Mouse (Mus musculus): Measurements from ENCODE around the gene Csf1.

Gene Csf1

GRCm38 (mm10) chr3:107783315-107783714 is 23.0 kb upstream of the Csf1 start:
- in situ Hi-C loops (cut with MboI; ENCODE audit: low sequenced_read_pairs): no loop called here

GRCm38 (mm10) chr3:107781304-107781703 is 21.0 kb upstream of the Csf1 start:
- in situ Hi-C loops (cut with MboI; ENCODE audit: low sequenced_read_pairs): no loop called here

- in situ Hi-C loops (cut with MboI; ENCODE audit: low sequenced_read_pairs): no loop called here
Observed at GRCm38 (mm10) chr3:107778016-107778415, 17.7 kb upstream of the Csf1 start.

- in situ Hi-C loops (cut with MboI; ENCODE audit: low sequenced_read_pairs): no loop called here
Observed at GRCm38 (mm10) chr3:107776295-107776694, 16.0 kb upstream of the Csf1 start.

DNA sequence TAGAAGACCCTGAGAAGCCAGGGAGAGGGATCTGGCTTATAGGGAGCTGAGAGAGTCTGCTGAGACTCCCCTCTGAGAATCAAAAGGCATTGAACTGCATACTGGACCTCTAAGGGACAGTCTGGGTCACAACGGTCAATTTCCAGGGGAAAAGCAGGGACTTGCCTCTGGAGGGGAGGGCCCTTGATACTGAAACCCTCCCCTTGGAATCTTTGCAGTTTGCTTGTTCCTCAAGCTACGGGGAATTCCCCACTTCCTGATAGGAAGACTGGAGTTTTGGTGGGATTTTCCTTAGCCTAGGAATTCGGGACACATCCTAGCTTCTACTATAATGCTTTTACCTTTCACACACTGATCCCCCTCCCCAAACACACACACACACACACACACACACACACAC is 15.5 kb upstream of the Csf1 start:
- in situ Hi-C loops (cut with MboI; ENCODE audit: low sequenced_read_pairs): no loop called here

- in situ Hi-C loops (cut with MboI; ENCODE audit: low sequenced_read_pairs): no loop called here
Observed at GRCm38 (mm10) chr3:107775056-107775455, 14.8 kb upstream of the Csf1 start.

GRCm38 (mm10) chr3:107772860-107773259 is 12.6 kb upstream of the Csf1 start:
- in situ Hi-C loops (cut with MboI; ENCODE audit: low sequenced_read_pairs): no loop called here

GRCm38 (mm10) chr3:107769692-107770091 is 9.4 kb upstream of the Csf1 start:
- in situ Hi-C loops (cut with MboI; ENCODE audit: low sequenced_read_pairs): no loop called here

- in situ Hi-C loops (cut with MboI; ENCODE audit: low sequenced_read_pairs): no loop called here
Observed at GRCm38 (mm10) chr3:107768104-107768989, 8.1 kb upstream of the Csf1 start.

DNA sequence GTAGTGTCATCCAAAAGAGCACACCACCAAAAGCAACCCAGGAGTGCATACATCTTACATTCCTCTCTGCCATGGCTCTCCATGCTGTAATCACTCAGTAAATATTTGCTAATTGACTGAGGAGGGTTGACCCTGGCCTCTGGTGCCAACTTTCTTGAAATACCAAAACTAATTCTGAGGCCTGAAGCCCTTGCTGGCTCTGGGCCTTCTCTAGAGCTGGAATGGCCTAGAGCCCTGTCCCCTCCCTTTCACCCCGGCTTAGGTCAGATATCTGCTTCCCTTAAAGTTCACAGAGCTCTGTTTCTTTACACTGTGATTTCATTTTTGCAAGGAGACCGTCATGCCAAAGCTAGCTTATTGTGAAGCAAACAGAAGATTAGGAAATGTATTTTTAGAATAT is 6.5 kb upstream of the Csf1 start:
- in situ Hi-C loops (cut with MboI; ENCODE audit: low sequenced_read_pairs): no loop called here

- in situ Hi-C loops (cut with MboI; ENCODE audit: low sequenced_read_pairs): no loop called here
Observed at GRCm38 (mm10) chr3:107765979-107766378, 5.7 kb upstream of the Csf1 start.

GRCm38 (mm10) chr3:107763552-107763951 is 3.3 kb upstream of the Csf1 start:
- in situ Hi-C loops (cut with MboI; ENCODE audit: low sequenced_read_pairs): no loop called here

- in situ Hi-C loops (cut with MboI; ENCODE audit: low sequenced_read_pairs): no loop called here
Observed at GRCm38 (mm10) chr3:107761446-107761845, 1.2 kb upstream of the Csf1 start.

- in situ Hi-C loops (cut with MboI; ENCODE audit: low sequenced_read_pairs): no loop called here
Observed at GRCm38 (mm10) chr3:107760771-107761170, 502 bp upstream of the Csf1 start.

DNA sequence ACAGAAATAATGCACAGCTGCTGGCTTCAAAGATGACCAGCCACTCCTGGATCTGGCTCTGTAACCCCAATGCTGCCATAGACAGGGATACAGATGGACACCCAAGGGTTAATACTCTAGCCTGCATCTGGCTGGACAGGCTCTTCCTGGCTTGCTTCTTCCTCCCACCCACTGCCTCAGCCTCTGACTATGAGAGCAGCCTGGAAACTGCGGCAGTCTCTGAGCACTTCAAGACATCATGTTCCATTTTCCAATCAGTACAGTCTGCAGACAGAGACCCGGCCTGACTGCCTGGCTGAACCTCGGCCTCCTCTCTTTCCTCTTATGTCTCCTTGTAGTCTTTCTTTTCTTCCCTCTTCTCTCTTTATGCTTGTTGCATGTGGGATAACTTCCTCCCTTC is 1.6 kb downstream of the Csf1 start:
- in situ Hi-C loops (cut with MboI; ENCODE audit: low sequenced_read_pairs): no loop called here

GRCm38 (mm10) chr3:107758176-107758575 is 2.1 kb downstream of the Csf1 start:
- in situ Hi-C loops (cut with MboI; ENCODE audit: low sequenced_read_pairs): no loop called here

DNA sequence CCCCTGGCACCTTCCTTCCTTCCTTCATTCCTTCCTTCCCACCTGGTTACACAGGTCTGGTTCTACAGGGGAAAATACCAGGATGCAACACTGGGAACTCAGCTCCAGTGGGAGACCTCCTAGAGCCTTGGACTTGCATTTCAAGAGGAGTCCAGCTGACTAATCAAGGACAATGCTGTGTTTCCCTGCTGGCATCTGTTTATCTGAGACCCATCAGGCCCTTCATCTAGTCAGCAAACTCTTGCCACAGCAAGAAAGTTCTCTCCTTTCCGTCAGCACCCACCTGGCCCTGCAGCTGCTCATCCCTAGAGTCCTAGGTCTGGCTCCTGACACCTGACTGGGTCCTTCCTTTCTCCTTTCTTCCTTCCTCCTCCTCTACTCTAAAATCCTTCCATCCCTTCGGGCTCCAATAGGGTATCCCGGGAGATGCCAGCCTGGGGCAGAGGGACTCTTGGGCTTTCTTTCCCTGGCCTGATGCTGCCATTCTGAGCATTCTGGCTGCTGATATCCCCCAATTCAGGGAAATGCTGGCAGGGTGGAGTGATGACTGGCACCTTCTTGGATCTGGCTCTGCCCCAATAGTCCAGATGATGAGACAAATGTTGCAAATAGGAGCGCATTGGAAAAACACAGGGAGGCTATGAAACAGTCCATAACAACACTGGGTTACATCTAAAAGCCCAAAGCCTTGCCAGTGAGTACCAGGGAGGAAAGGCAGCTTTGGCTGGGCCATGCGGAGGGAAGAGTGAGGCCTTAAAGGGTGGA is 2.7 kb downstream of the Csf1 start:
- in situ Hi-C loops (cut with MboI; ENCODE audit: low sequenced_read_pairs): no loop called here

DNA sequence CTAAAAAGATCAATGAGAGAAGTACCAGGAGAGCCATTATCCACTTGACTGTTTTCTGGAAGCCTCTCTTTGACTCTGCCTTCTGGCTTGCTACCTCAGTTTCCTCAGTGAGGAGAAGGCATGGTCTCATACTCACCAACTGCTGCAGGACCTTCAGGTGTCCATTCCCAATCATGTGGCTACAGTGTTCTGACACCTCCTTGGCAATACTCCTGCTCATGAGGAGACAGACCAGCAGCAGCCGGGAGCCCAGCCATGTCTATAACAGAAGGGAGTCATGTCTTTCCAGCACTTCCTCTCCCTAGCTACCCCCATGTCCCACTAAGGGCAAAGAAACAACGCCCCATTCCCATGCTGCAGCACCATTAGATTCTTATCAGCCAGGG is 3.8 kb downstream of the Csf1 start:
- in situ Hi-C loops (cut with MboI; ENCODE audit: low sequenced_read_pairs): no loop called here

GRCm38 (mm10) chr3:107755702-107756480 is 4.4 kb downstream of the Csf1 start:
- in situ Hi-C loops (cut with MboI; ENCODE audit: low sequenced_read_pairs): no loop called here

GRCm38 (mm10) chr3:107754632-107755031 is 5.6 kb downstream of the Csf1 start:
- in situ Hi-C loops (cut with MboI; ENCODE audit: low sequenced_read_pairs): no loop called here

DNA sequence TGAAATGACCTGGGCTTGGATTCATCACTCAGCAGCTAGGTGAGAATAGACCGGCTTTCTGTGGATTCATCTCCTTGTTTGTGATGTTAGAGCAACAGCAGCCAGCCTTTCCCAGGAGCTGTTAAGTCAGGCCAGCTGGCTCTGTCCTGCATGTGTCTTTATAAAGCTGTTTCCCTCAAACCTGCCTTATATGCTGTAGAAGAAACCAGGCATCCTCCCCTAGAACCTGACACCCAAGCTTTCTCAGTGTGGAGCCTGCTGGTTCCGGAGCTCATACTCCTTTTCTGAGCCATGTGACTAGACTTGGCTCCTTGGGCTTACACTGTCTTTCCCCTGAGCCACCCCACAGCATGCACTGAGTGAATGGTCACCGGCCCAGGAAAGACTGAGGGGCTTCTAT is 8.7 kb downstream of the Csf1 start:
- in situ Hi-C loops (cut with MboI; ENCODE audit: low sequenced_read_pairs): no loop called here

All from CH12F3 (cell line).